Mouse (Mus musculus) lung, adult 2 months (tissue): ENCODE data around the gene Rab17.

ENCODE experiments used
- CTCF ChIP-seq: fragments of 200-500 bp; IDR thresholded peaks from 2 replicates; pipeline ENCODE4 v1.5.1; 2011; ENCODE audit warnings: mild to moderate bottlenecking, low read length, control low read depth; ENCODE audit not compliant: insufficient read depth
- POLR2A ChIP-seq: fragments of 200-500 bp; IDR thresholded peaks from 2 replicates; pipeline ENCODE4 v1.6.1; 2011; ENCODE audit warnings: low read depth, mild to moderate bottlenecking, control low read depth, low read length, borderline replicate concordance; ENCODE audit errors: extremely low read depth

DNA sequence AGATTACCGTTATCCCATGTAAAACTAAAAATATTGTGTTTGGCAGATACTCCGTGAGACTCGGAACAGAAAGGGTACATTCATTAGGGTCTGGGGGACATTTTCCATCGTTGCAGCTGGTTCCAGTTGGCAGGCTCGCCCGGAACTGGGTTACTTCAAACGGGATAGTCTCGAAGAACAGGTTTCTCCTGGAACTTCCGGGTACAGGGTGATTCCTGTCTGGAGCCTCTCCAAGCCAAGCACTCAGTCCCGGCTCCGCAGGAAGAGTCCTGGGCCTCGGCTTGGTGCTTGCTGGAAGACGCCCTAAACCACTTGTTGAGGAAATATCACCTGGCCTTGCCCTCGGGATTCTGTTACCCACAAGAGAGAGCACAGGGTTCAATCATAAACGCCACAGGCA lies 42.2 kb downstream of the Rab17 start:
- no peak for TF ChIP-seq POLR2A
- TF ChIP-seq CTCF: no peak
